Mouse (Mus musculus) MEL (cell line): Measurements from ENCODE around the gene Kalrn. TPM values are rescaled to one million over a fixed set of nuclear protein-coding genes. Genes with fewer than 3 reads are reported as not detected.

ENCODE experiments used
- DNase-seq: peaks from one replicate; pipeline ENCODE4 v3.0.0; 2011; ENCODE audit warnings: low read depth, low spot score
- H3K27ac ChIP-seq: 2 replicates; pipeline ENCODE4 v1.5.1; 2012; ENCODE audit warnings: low read depth, mild to moderate bottlenecking, control low read depth, low read length, moderate library complexity; ENCODE audit not compliant: control insufficient read depth
- H3K27me3 ChIP-seq, 2 experiments: fragments of 150-350 bp in 1 of 2; sonication (generic) in 1 of 2; 2 replicates each; pipeline ENCODE4 v1.6.1; 2012; ENCODE audit warnings: low read length in 2 of 2, mild to moderate bottlenecking in 2 of 2, improper control_type of control experiment in 1 of 2, moderate library complexity in 1 of 2; ENCODE audit not compliant: insufficient read depth in 2 of 2, control insufficient read depth in 1 of 2
- H3K36me3 ChIP-seq, 2 experiments: 2 replicates each; pipeline ENCODE4 v1.6.1; 2012 to 2014; ENCODE audit warnings: low read length in 2 of 2, improper control_type of control experiment in 1 of 2, inconsistent platforms in 1 of 2, mild to moderate bottlenecking in 1 of 2; ENCODE audit not compliant: insufficient read depth in 2 of 2, control insufficient read depth in 1 of 2
- H3K4me1 ChIP-seq, 2 experiments: fragments of 150-350 bp in 1 of 2; sonication (generic) in 1 of 2; 2 replicates each; pipeline ENCODE4 v1.6.1; 2012; ENCODE audit warnings: low read length in 2 of 2, improper control_type of control experiment in 1 of 2, mild to moderate bottlenecking in 1 of 2; ENCODE audit not compliant: insufficient read depth in 2 of 2, control insufficient read depth in 1 of 2
- H3K4me3 ChIP-seq, 2 experiments: fragments of 150-350 bp in 1 of 2; sonication (generic) in 1 of 2; 2 replicates each; pipeline ENCODE4 v1.5.1; 2012; ENCODE audit warnings: low read depth in 2 of 2, low read length in 2 of 2, mild to moderate bottlenecking in 2 of 2, moderate library complexity in 2 of 2, control low read depth in 1 of 2, improper control_type of control experiment in 1 of 2; ENCODE audit not compliant: control insufficient read depth in 1 of 2, insufficient read depth in 1 of 2
- H3K79me2 ChIP-seq: 2 replicates; pipeline ENCODE4 v1.6.1; 2012; ENCODE audit warnings: mild to moderate bottlenecking, low read length, moderate library complexity; ENCODE audit not compliant: control insufficient read depth, poor library complexity, insufficient read depth
- H3K9ac ChIP-seq: 2 replicates; pipeline ENCODE4 v1.6.1; 2012; ENCODE audit warnings: low read depth, mild to moderate bottlenecking, control low read depth, low read length, moderate library complexity; ENCODE audit not compliant: control insufficient read depth, poor library complexity, severe bottlenecking
- H3K9me3 ChIP-seq: fragments of 150-350 bp; sonication (generic); replicated peaks from 2 replicates; pipeline ENCODE4 v1.6.1; 2012; ENCODE audit warnings: mild to moderate bottlenecking, low read length, improper control_type of control experiment, moderate library complexity; ENCODE audit not compliant: insufficient read depth
- CHD2 ChIP-seq: IDR thresholded peaks from 2 replicates; pipeline ENCODE4 v1.6.1; 2011; ENCODE audit warnings: low read length, improper control_type of control experiment
- CTCF ChIP-seq, 3 experiments: IDR thresholded peaks in 2 of 3; conservative IDR thresholded peaks in 1 of 3; 2 replicates each; pipeline ENCODE4 v1.5.1; 2011 to 2012; ENCODE audit warnings: low read length in 3 of 3, low read depth in 2 of 3, mild to moderate bottlenecking in 2 of 3, improper control_type of control experiment in 1 of 3, inconsistent platforms in 1 of 3, mixed read lengths in 1 of 3, moderate library complexity in 1 of 3; ENCODE audit not compliant: control insufficient read depth in 1 of 3, insufficient read depth in 1 of 3, poor library complexity in 1 of 3, severe bottlenecking in 1 of 3
- EP300 ChIP-seq, 2 experiments: IDR thresholded peaks; 2 replicates each; pipeline ENCODE4 v1.6.1; 2011; ENCODE audit warnings: improper control_type of control experiment in 2 of 2, low read length in 2 of 2, low read depth in 1 of 2, mild to moderate bottlenecking in 1 of 2
- ETS1 ChIP-seq: IDR thresholded peaks from 2 replicates; pipeline ENCODE4 v1.6.1; 2012; ENCODE audit warnings: low read depth, mild to moderate bottlenecking, inconsistent platforms, low read length, improper control_type of control experiment, moderate library complexity
- GABPA ChIP-seq: IDR thresholded peaks from 2 replicates; pipeline ENCODE4 v1.6.1; 2012; ENCODE audit warnings: low read depth, mild to moderate bottlenecking, inconsistent platforms, low read length, improper control_type of control experiment, moderate library complexity
- MAX ChIP-seq: IDR thresholded peaks from 2 replicates; pipeline ENCODE4 v1.6.1; 2011; ENCODE audit warnings: low read length, improper control_type of control experiment
- MAZ ChIP-seq: IDR thresholded peaks from 2 replicates; pipeline ENCODE4 v1.6.1; 2012; ENCODE audit warnings: low read depth, mild to moderate bottlenecking, inconsistent platforms, low read length, improper control_type of control experiment
- MXI1 ChIP-seq: IDR thresholded peaks from 2 replicates; pipeline ENCODE4 v1.6.1; 2011; ENCODE audit warnings: mild to moderate bottlenecking, low read depth, low read length, improper control_type of control experiment
- NRF1 ChIP-seq: IDR thresholded peaks from 2 replicates; pipeline ENCODE4 v1.6.1; 2014; ENCODE audit warnings: low read depth, mild to moderate bottlenecking, inconsistent platforms, low read length, improper control_type of control experiment, moderate library complexity; ENCODE audit not compliant: poor library complexity, insufficient read depth, severe bottlenecking
- RAD21 ChIP-seq: IDR thresholded peaks from 2 replicates; pipeline ENCODE4 v1.6.1; 2011; ENCODE audit warnings: mild to moderate bottlenecking, low read depth, low read length, improper control_type of control experiment
- RCOR1 ChIP-seq: IDR thresholded peaks from 2 replicates; pipeline ENCODE4 v1.6.1; 2012; ENCODE audit warnings: low read depth, mild to moderate bottlenecking, inconsistent platforms, low read length, improper control_type of control experiment
- SMC3 ChIP-seq: IDR thresholded peaks from 2 replicates; pipeline ENCODE4 v1.6.1; 2011; ENCODE audit warnings: low read depth, low read length, improper control_type of control experiment
- TAL1 ChIP-seq: IDR thresholded peaks from 2 replicates; pipeline ENCODE4 v1.6.1; 2012; ENCODE audit warnings: mild to moderate bottlenecking, inconsistent platforms, low read length, moderate library complexity, mixed read lengths
- ZKSCAN1 ChIP-seq: IDR thresholded peaks from 2 replicates; pipeline ENCODE4 v1.6.1; 2012; ENCODE audit warnings: low read depth, mild to moderate bottlenecking, inconsistent platforms, low read length, improper control_type of control experiment, moderate library complexity
- ZMIZ1 ChIP-seq: IDR thresholded peaks from 2 replicates; pipeline ENCODE4 v1.6.1; 2012; ENCODE audit warnings: low read depth, mild to moderate bottlenecking, inconsistent platforms, low read length, improper control_type of control experiment, moderate library complexity
- ZNF384 ChIP-seq: IDR thresholded peaks from 2 replicates; pipeline ENCODE4 v1.6.1; 2012; ENCODE audit warnings: low read depth, mild to moderate bottlenecking, inconsistent platforms, low read length, improper control_type of control experiment
- polyA plus RNA-seq, 2 experiments: library from polyadenylated mRNA; stranded (reverse) in 1 of 2; unstranded in 1 of 2; fragments of >175 nt in 1 of 2; fragments of >200 nt in 1 of 2; gene quantifications; 2 replicates each; pipeline versions ENCODE4 v1.2.1 to v1.2.4; 2012; ENCODE audit warnings: low replicate concordance in 2 of 2, low read depth in 1 of 2; ENCODE audit not compliant: insufficient read length in 2 of 2, insufficient read depth in 1 of 2, missing spikeins in 1 of 2
- total RNA-seq: library from RNA; depleted of rRNA; stranded (reverse); fragments of 300-350 nt; gene quantifications from 2 replicates; pipeline ENCODE4 v1.2.3, GENCODE M21; 2012

Kalrn gene
- total and polyA plus RNA-seq, 3 experiments: 10.4 to 11.8 TPM; not detected in 1

- Histone ChIP-seq H3K9me3 (no peaks in the 10 kb centered on the region), H3K4me1 (no peaks in the 10 kb centered on the region), H3K9ac (no peak overlapping the region), H3K27ac (no peak overlapping the region), H3K4me3 (no peak overlapping the region)
- TF ChIP-seq MAX (no peak), ETS1 (no peak), MXI1 (no peak), ZKSCAN1 (no peak)
- TF ChIP-seq, all 39 proteins: peak for 0
- Histone ChIP-seq H3K79me2 (no peaks in the 10 kb centered on the region), H3K36me3 (no peaks in the 10 kb centered on the region), H3K27me3 (no peaks in the 10 kb centered on the region)
- DNase-seq: no peak
Measured at GRCm38 (mm10) chr16:34504250-34504649, 69.1 kb downstream of the Kalrn start.

- no peak for DNase-seq
- TF ChIP-seq RAD21: no peak
- Histone ChIP-seq H3K4me3 (no peak overlapping the region), H3K4me1 (no peaks in the 10 kb centered on the region), H3K9me3 (no peaks in the 10 kb centered on the region), H3K79me2 (no peaks in the 10 kb centered on the region), H3K9ac (no peak overlapping the region), H3K27ac (no peak overlapping the region), H3K36me3 (no peaks in the 10 kb centered on the region), H3K27me3 (no peaks in the 10 kb centered on the region)
Measured at GRCm38 (mm10) chr16:34502110-34502509, 71.2 kb downstream of the Kalrn start.

GRCm38 (mm10) chr16:34494741-34495140 is 78.6 kb downstream of the Kalrn start:
- H3K27me3 ChIP-seq: no peaks in the 10 kb centered on the region
- TF ChIP-seq ZNF384 (no peak), CHD2 (no peak), GABPA (no peak), SMC3 (no peak), NRF1 (no peak), TAL1 (no peak), MAZ (no peak), RCOR1 (no peak), EP300 (IDR thresholded peaks at IDR 0.05; ENCODE audit: low read depth in 1 of 2, low read length in 2 of 2) (no peak), RAD21 (no peak), CTCF (IDR thresholded peaks at IDR 0.05 in 2 of 3, conservative IDR thresholded peaks at IDR 0.05 in 1 of 3; ENCODE audit: control insufficient read depth in 1 of 3, insufficient read depth in 1 of 3, low read depth in 2 of 3, low read length in 3 of 3, poor library complexity in 1 of 3, severe bottlenecking in 1 of 3) (no peak), ZMIZ1 (no peak)

More at GRCm38 (mm10) chr16:34494741-34495140, 78.6 kb downstream of the Kalrn start:
- no peak for DNase-seq
- no peaks in the 10 kb centered on the region for H3K9me3 ChIP-seq
- H3K4me3 ChIP-seq: no peak overlapping the region
- H3K27ac ChIP-seq: no peak overlapping the region
- no peaks in the 10 kb centered on the region for H3K36me3 ChIP-seq
- no peaks in the 10 kb centered on the region for H3K4me1 ChIP-seq
- no peaks in the 10 kb centered on the region for H3K79me2 ChIP-seq
- no peak overlapping the region for H3K9ac ChIP-seq
